Mouse (Mus musculus): ENCODE measurements at regions not wholly inside any gene's neighbourhood (a gene's known extent, or its start where the extent isn't known, plus 50 kb on each side); places are given as distances from the start of the nearest gene placed in this dataset.
A peak's percentile ranks its signal among the peaks of the same experiment; 100 is the strongest.

DNA sequence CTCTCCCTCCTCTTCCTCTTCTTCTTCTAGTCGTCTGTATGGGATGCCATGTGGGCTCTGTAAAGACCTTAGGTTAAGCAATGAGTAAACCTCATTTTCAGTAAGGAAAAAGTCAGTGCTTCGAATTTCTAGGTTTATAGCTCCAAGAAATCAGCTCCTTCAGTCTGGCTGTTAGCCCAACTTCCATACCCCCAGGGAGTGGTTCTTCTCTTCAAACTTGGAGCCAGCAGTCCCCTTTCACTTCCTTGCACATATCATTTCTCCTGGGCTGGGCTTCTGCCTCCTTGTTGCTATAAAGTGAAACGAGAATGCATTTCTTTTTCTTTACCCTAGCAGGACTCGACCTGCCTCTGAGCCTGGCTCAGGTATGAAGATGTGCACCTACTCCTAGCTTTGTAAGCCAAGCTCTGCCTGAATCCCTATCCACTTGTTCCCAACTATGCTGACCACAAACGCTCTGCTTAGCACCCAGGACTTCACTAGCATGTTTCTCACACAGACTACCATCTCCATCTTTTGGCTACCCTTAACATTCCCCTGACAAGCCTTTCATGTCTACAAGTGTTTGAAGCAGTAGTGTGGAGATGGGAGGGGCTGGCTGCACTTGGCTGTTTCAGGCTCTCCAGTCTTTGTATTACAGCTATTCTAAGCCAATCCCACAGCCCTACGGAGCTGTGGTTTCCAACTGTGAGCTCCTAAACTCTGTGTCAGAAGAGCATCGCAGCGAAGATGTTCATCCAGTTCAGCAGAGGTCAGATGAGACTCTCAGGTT, 243.8 kb upstream of the Tprg start:
- no peak for DNase-seq (ENCODE audit: low spot score)

DNA sequence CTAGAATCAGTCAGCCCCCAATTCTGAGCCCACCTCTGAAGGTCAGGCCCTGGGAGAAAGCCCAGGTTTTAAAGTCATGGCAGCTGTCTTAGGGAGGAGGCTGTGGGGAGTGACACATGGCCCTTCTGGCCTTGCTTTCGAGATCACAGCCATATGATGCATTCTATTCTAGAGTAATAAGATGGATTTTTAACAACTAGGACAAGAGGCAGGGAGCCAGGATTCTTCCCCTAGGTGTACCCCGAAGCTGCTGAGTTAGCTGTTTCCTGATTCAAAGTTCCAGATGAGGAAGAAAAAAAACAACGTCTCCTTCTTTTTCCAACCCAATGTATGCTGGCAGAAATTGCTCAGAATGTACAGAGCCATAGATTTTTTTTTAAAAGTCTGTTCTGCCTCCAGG, 242.0 kb upstream of the Tprg start:
- DNase-seq (ENCODE audit: low spot score) = no peak

DNA sequence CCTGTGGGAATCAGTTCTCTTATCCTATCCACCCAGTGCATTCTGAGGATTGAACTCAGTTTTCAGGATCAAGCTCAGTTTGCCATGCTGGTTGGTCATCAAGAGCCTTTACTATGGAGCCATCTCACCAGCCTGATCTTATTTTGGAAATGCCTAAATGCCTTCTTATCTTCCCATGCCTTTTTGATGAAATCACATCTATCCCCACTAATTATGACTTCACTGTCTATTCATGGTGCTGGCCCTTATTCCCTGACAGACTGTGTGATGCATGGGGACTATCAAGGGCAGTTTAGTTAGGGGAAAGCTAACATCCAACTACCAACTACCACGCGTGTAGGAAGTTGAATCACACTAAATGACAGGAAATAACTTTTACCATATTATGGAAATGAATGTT, 238.9 kb upstream of the Tprg start:
- no peak for DNase-seq (ENCODE audit: low spot score)

DNA sequence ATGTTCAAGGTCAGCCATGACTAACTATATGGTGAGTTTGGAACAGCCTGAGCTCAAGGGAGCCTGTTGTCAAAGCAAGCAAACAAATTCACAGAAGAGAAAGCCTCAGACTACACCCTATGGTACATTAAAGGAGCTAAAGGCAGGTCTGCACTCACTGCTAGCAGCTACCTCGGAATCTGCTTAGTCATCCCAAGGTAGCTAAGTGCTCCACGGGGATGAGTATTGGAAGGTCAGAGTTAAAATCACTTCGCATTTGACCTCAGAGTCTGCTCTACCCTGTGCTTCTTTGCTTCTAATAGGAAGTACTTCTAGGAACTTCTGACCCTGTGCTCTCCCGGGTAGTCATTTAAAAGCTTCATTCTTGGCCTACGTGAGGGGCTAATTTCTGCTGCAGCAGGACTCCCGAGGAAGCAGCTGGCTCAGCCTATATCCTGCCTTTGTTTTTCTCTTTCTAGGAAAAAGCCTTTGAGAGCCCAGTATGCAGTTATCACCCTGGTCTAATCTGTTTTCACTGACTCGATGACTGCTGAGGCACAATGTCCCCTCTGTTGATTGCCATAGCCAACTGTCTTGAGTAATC, 236.6 kb upstream of the Tprg start:
- no peak for DNase-seq (ENCODE audit: low spot score)

- DNase-seq (ENCODE audit: low spot score) = no peak
Observed at GRCm38 (mm10) chr16:25051044-25051443, 235.6 kb upstream of the Tprg start.

DNA sequence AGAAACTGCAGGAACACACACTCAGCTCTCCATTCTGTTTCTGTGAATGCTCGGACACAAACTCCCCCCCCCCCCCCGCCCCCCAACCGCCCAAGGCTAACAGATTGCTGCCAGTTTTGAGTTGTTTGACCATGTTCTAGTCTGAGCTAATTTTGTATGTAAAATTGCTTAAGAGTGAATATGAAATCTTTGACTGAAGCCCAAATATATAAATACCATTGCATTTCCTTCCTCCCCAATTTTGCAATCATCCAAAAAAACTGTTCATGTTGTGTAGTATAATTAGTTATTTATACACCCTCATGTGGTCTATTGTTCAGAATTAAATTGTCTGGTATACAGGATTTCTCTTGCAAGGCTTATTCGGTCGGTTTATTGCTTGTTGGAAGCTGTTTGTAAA, 234.2 kb upstream of the Tprg start:
- no peak for DNase-seq (ENCODE audit: low spot score)

GRCm38 (mm10) chr16:25052917-25053343, 233.7 kb upstream of the Tprg start:
- DNase-seq (ENCODE audit: low spot score) = no peak

- no peak for DNase-seq (ENCODE audit: low spot score)
Observed at GRCm38 (mm10) chr16:25054304-25054703, 232.3 kb upstream of the Tprg start.

DNA sequence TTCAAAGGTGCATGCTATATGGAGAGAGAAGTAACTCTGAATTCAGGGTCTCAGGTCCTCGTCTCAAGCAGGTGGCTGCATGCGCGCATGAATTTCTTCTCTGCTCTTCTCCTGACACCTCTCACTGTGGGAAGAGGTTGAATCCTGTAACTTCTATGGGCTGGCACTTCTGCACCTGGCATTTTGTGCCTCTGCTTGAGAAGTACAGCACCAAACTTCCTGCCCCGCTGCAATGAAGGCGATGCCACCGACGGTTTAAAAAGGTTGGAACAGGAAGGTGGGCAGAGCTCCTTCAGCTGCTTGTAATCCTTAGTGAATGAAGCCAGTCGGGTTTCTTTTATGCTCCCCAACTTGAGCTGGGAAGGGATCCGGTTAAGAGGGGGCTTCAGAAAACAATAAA, 231.2 kb upstream of the Tprg start:
- DNase-seq (ENCODE audit: low spot score) = no peak

DNA sequence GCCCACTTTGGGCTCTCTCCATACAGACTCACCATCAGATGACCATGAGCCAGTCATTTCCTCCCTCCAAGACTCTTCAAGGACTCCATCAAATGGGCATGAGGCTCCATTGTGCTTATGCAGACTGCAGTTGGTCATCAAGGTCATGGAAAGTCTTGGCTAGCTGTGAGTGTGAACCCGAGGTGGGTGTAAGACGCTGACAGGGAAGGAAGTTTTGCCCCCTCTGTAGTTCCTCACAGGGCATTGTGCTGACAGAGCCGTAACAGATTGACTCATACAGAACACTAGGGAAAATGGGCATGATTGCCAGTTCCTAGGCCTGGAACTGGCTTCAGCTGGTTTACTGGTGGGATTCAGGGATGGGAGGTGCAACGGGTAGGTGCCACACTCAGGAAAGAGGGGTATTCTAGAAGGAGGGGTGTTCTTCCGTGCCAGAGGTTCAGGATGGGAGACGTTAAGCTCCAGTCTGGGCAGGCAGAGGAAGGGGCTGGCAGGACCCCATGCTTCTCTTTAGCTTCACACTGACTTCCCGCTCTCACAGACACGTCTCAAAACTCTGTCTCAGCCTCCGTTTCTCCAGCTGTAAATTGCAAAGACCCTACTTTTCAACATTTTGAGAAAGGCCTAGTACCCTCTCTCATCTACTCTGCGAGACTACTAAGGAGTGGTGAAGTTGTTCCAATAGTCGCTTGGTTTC, 228.4 kb upstream of the Tprg start:
- no peak for DNase-seq (ENCODE audit: low spot score)

- peak; percentile 95 for DNase-seq (ENCODE audit: low spot score)
Observed at GRCm38 (mm10) chr16:25058812-25059501, 227.7 kb upstream of the Tprg start.

- no peak for DNase-seq (ENCODE audit: low spot score)
Observed at GRCm38 (mm10) chr16:25059504-25059992, 227.1 kb upstream of the Tprg start.

- no peak for DNase-seq (ENCODE audit: low spot score)
Observed at GRCm38 (mm10) chr16:25060266-25060665, 226.4 kb upstream of the Tprg start.

GRCm38 (mm10) chr16:25061631-25062030, 225.0 kb upstream of the Tprg start:
- no peak for DNase-seq (ENCODE audit: low spot score)

DNA sequence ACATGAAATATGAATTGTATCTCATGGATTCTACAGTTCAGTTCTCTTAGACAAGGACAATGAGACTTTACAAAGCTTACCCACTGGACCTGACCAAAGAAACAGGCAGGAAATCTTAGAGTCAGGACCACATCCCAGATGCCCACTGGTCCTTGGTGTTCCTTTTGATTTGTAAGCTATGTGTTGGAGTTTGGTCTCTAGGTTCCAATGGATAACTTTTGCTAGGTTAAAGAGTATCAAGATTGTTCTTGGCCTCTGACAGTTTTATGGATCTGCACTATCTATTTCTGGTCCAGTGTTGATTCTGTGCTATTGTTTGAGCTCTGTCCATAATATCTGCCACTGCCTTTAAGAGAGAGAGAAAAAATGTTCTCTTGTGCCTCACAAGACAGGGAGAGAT, 222.6 kb upstream of the Tprg start:
- no peak for DNase-seq (ENCODE audit: low spot score)

- DNase-seq (ENCODE audit: low spot score) = peak; percentile 83
Observed at GRCm38 (mm10) chr16:25064538-25064937, 222.1 kb upstream of the Tprg start.

- no peak for DNase-seq (ENCODE audit: low spot score)
Observed at GRCm38 (mm10) chr16:25066822-25067221, 219.8 kb upstream of the Tprg start.

DNA sequence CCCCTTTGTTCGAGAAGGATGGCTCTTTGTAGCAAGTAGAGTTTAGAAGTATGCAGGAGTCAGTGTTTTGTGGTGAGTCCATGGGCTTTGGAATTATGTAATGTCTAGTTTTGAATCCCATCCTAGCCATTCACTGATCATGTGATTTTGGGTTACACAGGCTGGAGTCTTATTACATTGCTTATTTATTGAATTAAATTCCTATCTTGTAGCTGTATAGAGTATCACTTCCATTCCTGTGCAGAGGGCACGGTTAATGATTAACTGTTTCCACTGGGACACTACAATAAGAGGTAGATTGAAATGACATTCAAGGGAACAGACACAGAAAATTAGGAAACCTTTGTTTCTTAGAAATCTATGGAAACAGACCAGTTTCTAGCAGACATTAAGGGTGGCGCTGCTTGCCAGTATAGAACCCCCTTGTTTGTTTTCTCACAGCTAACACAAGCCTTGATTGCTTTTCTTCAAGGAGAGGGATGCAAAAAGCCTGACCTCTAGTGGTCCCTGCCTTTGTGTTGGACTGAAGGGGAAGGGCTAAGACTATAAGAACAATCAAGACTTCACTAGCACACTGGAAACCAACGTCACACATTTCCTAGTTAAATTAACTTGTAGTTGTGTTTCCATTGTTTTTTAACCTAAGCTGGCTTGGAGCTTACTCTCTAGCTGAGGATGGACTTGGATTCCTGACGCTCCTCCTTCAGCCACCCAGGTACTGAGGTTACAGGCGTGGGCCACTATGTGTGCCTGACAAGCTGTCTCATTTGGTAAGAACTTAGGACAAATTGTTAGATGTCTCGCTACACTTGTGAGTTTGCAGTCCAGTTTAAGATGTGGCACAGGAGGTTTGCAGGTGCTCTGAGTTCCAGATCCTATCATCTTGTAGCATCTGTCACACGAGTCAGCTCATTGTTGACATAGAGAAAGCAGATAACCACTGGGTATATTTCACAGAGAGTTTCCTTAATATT, 219.1 kb upstream of the Tprg start:
- no peak for DNase-seq (ENCODE audit: low spot score)

- DNase-seq (ENCODE audit: low spot score) = no peak
Observed at GRCm38 (mm10) chr16:25080811-25081210, 205.8 kb upstream of the Tprg start.

- DNase-seq (ENCODE audit: low spot score) = no peak
Observed at GRCm38 (mm10) chr16:25083729-25084128, 202.9 kb upstream of the Tprg start.
